Mouse (Mus musculus) testis, adult 2 months (tissue): ENCODE results near the gene Rbm20. TPM values are rescaled to one million over a fixed set of nuclear protein-coding genes. Genes with fewer than 3 reads are reported as not detected.
"Not testable (repeated sequence)": the region's sequence is repeated elsewhere in the genome, so short reads cannot be mapped to it uniquely, and the experiment has no call there.

Source experiments
- H3K27ac ChIP-seq: fragments of 200-500 bp; 2 replicates; pipeline ENCODE4 v1.5.1; 2012; ENCODE audit warnings: low read depth, low read length; ENCODE audit not compliant: control insufficient read depth, insufficient read depth
- H3K27me3 ChIP-seq: fragments of 200-500 bp; 2 replicates; pipeline ENCODE4 v1.6.1; 2012; ENCODE audit warnings: mild to moderate bottlenecking, low read length, moderate library complexity; ENCODE audit not compliant: control insufficient read depth, insufficient read depth
- H3K36me3 ChIP-seq: fragments of 200-500 bp; 2 replicates; pipeline ENCODE4 v1.6.1; 2012; ENCODE audit warnings: mild to moderate bottlenecking, low read length; ENCODE audit not compliant: control insufficient read depth, insufficient read depth
- H3K4me1 ChIP-seq: fragments of 200-500 bp; 2 replicates; pipeline ENCODE4 v1.6.1; 2012; ENCODE audit warnings: low read length; ENCODE audit not compliant: control insufficient read depth, insufficient read depth
- H3K4me3 ChIP-seq: fragments of 200-500 bp; 2 replicates; pipeline ENCODE4 v1.5.1; 2012; ENCODE audit warnings: low read depth, mild to moderate bottlenecking, low read length, moderate library complexity, mixed read lengths; ENCODE audit not compliant: control insufficient read depth
- CTCF ChIP-seq: fragments of 200-500 bp; IDR thresholded peaks from 2 replicates; pipeline ENCODE4 v1.5.1; 2012; ENCODE audit warnings: low read depth, mild to moderate bottlenecking, inconsistent platforms, low read length, moderate library complexity; ENCODE audit not compliant: control insufficient read depth, insufficient read depth, insufficient replicate concordance
- POLR2A ChIP-seq: fragments of 200-500 bp; IDR thresholded peaks from 2 replicates; pipeline ENCODE4 v1.6.1; 2012; ENCODE audit warnings: low read depth, mild to moderate bottlenecking, inconsistent platforms, low read length, moderate library complexity; ENCODE audit not compliant: control insufficient read depth
- polyA plus RNA-seq: library from polyadenylated mRNA; depleted of rRNA; stranded (reverse); fragments of >200 nt; gene quantifications from 2 replicates; pipeline ENCODE4 v1.2.3, GENCODE M21; 2012

The Rbm20 gene
- polyA plus RNA-seq, 1 experiment = 0.78 TPM

- Histone ChIP-seq H3K4me1 (no peaks in the 10 kb centered on the region; the same call in 1 of the 2 replicates), H3K27me3 (no peaks in the 10 kb centered on the region), H3K36me3 (no peaks in the 10 kb centered on the region), H3K4me3 (no peak overlapping the region), H3K27ac (no peak overlapping the region)
- TF ChIP-seq POLR2A (no peak), CTCF (no peak)
Observed at GRCm38 (mm10) chr19:53801789-53802683, 124.9 kb downstream of the Rbm20 start.

- TF ChIP-seq CTCF (no peak), POLR2A (no peak)
- H3K36me3 ChIP-seq = no peaks in the 10 kb centered on the region
- no peak overlapping the region for H3K27ac ChIP-seq
- H3K4me1 ChIP-seq = peaks cover 3% of the 10 kb centered on the region
- no peaks in the 10 kb centered on the region for H3K27me3 ChIP-seq
- H3K4me3 ChIP-seq = no peak overlapping the region
Observed at GRCm38 (mm10) chr19:53803954-53804353, 126.8 kb downstream of the Rbm20 start.

GRCm38 (mm10) chr19:53805063-53805462, 128.0 kb downstream of the Rbm20 start:
- H3K36me3 ChIP-seq = no peaks in the 10 kb centered on the region
- H3K27ac ChIP-seq = no peak overlapping the region
- no peaks in the 10 kb centered on the region for H3K27me3 ChIP-seq
- peaks cover 3% of the 10 kb centered on the region for H3K4me1 ChIP-seq
- TF ChIP-seq CTCF (no peak), POLR2A (no peak)
- no peak overlapping the region for H3K4me3 ChIP-seq

- H3K4me3 ChIP-seq = no peak overlapping the region
- TF ChIP-seq CTCF (no peak), POLR2A (no peak)
- H3K27ac ChIP-seq = no peak overlapping the region
- no peaks in the 10 kb centered on the region for H3K27me3 ChIP-seq
- H3K36me3 ChIP-seq = no peaks in the 10 kb centered on the region
- peaks cover 3% of the 10 kb centered on the region for H3K4me1 ChIP-seq
Observed at GRCm38 (mm10) chr19:53806126-53806525, 129.0 kb downstream of the Rbm20 start.

GRCm38 (mm10) chr19:53806526-53807275, 129.6 kb downstream of the Rbm20 start:
- not testable (repeated sequence) for H3K27me3 ChIP-seq, H3K27ac ChIP-seq, H3K4me1 ChIP-seq, H3K36me3 ChIP-seq, H3K4me3 ChIP-seq

- Histone ChIP-seq H3K27me3 (no peaks in the 10 kb centered on the region), H3K36me3 (no peaks in the 10 kb centered on the region)
Observed at GRCm38 (mm10) chr19:53807276-53807801, 130.2 kb downstream of the Rbm20 start.

More at GRCm38 (mm10) chr19:53807276-53807801, 130.2 kb downstream of the Rbm20 start:
- Histone ChIP-seq H3K27ac (no peak overlapping the region), H3K4me3 (no peak overlapping the region), H3K4me1 (peaks cover 3% of the 10 kb centered on the region)
- TF ChIP-seq CTCF (no peak), POLR2A (no peak)
